Mouse (Mus musculus) heart, adult 2 months (tissue): ENCODE results near the gene Mansc1.

Source experiments
- CTCF ChIP-seq: fragments of 200-600 bp; IDR thresholded peaks from 2 replicates; pipeline ENCODE4 v1.8.1; 2022; ENCODE audit warnings: antibody characterized with exemption, mild to moderate bottlenecking, moderate library complexity
- EP300 ChIP-seq: fragments of 200-500 bp; IDR thresholded peaks from 2 replicates; pipeline ENCODE4 v1.6.1; 2011; ENCODE audit warnings: low read depth, low read length, control low read depth; ENCODE audit not compliant: insufficient read depth
- POLR2A ChIP-seq: fragments of 200-500 bp; IDR thresholded peaks from 2 replicates; pipeline ENCODE4 v1.6.1; 2011; ENCODE audit warnings: mild to moderate bottlenecking, low read depth, low read length, control low read depth; ENCODE audit not compliant: insufficient read depth

- TF ChIP-seq POLR2A (no peak), CTCF (no peak), EP300 (no peak)
These were observed 29.8 kb downstream of the Mansc1 start for GRCm38 (mm10) chr6:134602371-134603003.
